ENCODE assay signal across 8 mouse cellular contexts in the genomic region with DNA sequence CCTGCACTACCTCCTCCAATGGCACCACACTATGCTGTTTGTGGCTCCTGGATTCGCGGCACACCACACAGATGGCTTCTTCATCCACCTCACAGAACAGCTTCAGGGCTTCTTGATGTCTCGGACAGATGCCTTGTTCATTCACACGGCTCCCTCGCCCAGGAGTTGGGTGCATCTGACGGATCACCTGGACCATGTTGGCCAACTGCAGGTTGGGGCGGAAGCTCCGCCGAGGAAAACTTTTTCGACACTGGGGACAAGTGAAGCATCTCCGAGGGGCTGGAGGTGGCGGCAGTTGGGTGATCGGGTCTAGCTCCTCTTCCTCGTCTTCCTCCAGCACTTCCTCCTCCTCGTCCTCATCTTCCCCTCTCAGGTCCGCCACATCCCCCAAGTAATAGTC. TPM values are rescaled to one million over a fixed set of nuclear protein-coding genes. Genes with fewer than 3 reads are reported as not detected.
DNase-seq lines count a peak whose midpoint lies in the region; ATAC-seq and TF ChIP-seq lines count a peak whose summit lies in the region.

No protein-coding gene starts in this region.

- TF ChIP-seq CTCF in ES-Bruce4 (IDR thresholded peaks at IDR 0.05; ENCODE audit: low read depth, low read length) = no peak

- H3K27ac ChIP-seq in heart, embryonic 11.5 days (ENCODE audit: low read depth, low read length) = no peak overlapping the region
- H3K27ac ChIP-seq in ES-Bruce4 (ENCODE audit: insufficient read depth, low read length) = no peak overlapping the region
- H3K27ac ChIP-seq in forebrain, embryonic 15.5 days (replicated peaks) = 0 out of 2 replicates have a peak overlapping the region, but pooled peaks have one; percentile 96
- no peak overlapping the region for H3K27ac ChIP-seq in liver, embryonic 16.5 days (ENCODE audit: low read length)

- intact Hi-C loops in heart, postnatal 10 days (cut with DNase I) = loop anchor here (1.0 kb wide), 1 partner anchor 15 kb away; no protein-coding TSS in a partner anchor

- no peak for DNase-seq in heart, postnatal 10 days
- no peak for DNase-seq in right cerebral cortex, postnatal 25 days
- no peak for DNase-seq in frontal cortex, postnatal 14 days (ENCODE audit: low spot score in 2 of 2)

- no peak for TF ChIP-seq EP300 in ES-Bruce4 (IDR thresholded peaks at IDR 0.05; ENCODE audit: insufficient read depth, low read depth, low read length)

- peaks cover 8% of the 10 kb centered on the region for H3K36me3 ChIP-seq in heart, embryonic 11.5 days (ENCODE audit: control insufficient read depth, insufficient read depth, low read length)
- peaks cover 28% of the 10 kb centered on the region for H3K36me3 ChIP-seq in ES-Bruce4 (ENCODE audit: control insufficient read depth, insufficient read depth, low read length, poor library complexity, severe bottlenecking)
- H3K36me3 ChIP-seq in forebrain, embryonic 15.5 days = peaks cover 17% of the 10 kb centered on the region
- peaks cover 8% of the 10 kb centered on the region for H3K36me3 ChIP-seq in liver, embryonic 16.5 days (ENCODE audit: control insufficient read depth, insufficient read depth)

- no peak for ATAC-seq in heart, embryonic 11.5 days (replicated peaks; ENCODE audit: insufficient number of reproducible peaks, low FRiP score, low TSS enrichment)
- ATAC-seq in forebrain, embryonic 15.5 days (replicated peaks) = no peak
- no peak for ATAC-seq in liver, embryonic 16.5 days (ENCODE audit: low read depth)
- no peak for ATAC-seq in CD4-positive, CD25-positive, alpha-beta regulatory T cell, adult 4 months

- no peaks in the 10 kb centered on the region for H3K27me3 ChIP-seq in heart, embryonic 11.5 days (ENCODE audit: control insufficient read depth, insufficient read depth, low read length)
- no peaks in the 10 kb centered on the region for H3K27me3 ChIP-seq in ES-Bruce4 (ENCODE audit: control insufficient read depth, insufficient read depth, low read length, poor library complexity, severe bottlenecking)
- no peaks in the 10 kb centered on the region for H3K27me3 ChIP-seq in forebrain, embryonic 15.5 days
- no peaks in the 10 kb centered on the region for H3K27me3 ChIP-seq in liver, embryonic 16.5 days (ENCODE audit: control insufficient read depth, insufficient read depth, low read depth, low read length)

- H3K9ac ChIP-seq in heart, embryonic 11.5 days (ENCODE audit: low read depth, low read length) = peak overlapping the region; percentile 90
- peak overlapping the region; percentile 35 for H3K9ac ChIP-seq in ES-Bruce4 (ENCODE audit: low read depth, poor library complexity, severe bottlenecking)
- peak overlapping the region; percentile 76; the same call in 1 of the 2 replicates for H3K9ac ChIP-seq in forebrain, embryonic 15.5 days (replicated peaks)
- H3K9ac ChIP-seq in liver, embryonic 16.5 days (ENCODE audit: low read depth, low read length) = peak overlapping the region; percentile 81; the same call in 1 of the 2 replicates

- H3K9me3 ChIP-seq in heart, embryonic 11.5 days (replicated peaks; ENCODE audit: control insufficient read depth, low read length) = no peaks in the 10 kb centered on the region
- H3K9me3 ChIP-seq in ES-Bruce4 (replicated peaks; ENCODE audit: control insufficient read depth, insufficient read depth, low read length, poor library complexity, severe bottlenecking) = no peaks in the 10 kb centered on the region
- no peaks in the 10 kb centered on the region for H3K9me3 ChIP-seq in forebrain, embryonic 15.5 days
- H3K9me3 ChIP-seq in liver, embryonic 16.5 days (replicated peaks; ENCODE audit: control insufficient read depth, low read length) = no peaks in the 10 kb centered on the region

- H3K4me3 ChIP-seq in heart, embryonic 11.5 days (ENCODE audit: low read depth, low read length) = peak overlapping the region; percentile 92
- H3K4me3 ChIP-seq in ES-Bruce4 (ENCODE audit: low read depth, low read length) = peak overlapping the region; percentile 98
- peak overlapping the region; percentile 83 for H3K4me3 ChIP-seq in forebrain, embryonic 15.5 days
- peak overlapping the region; percentile 90 for H3K4me3 ChIP-seq in liver, embryonic 16.5 days (ENCODE audit: low read depth, low read length)

- no peak for TF ChIP-seq POLR2A in ES-Bruce4 (IDR thresholded peaks at IDR 0.05; ENCODE audit: insufficient read depth, low read length)

- 73% methylated on average over 16 of the region's 16 CpGs for WGBS in heart, embryonic 11.5 days (ENCODE audit: insufficient replicate concordance)
- WGBS in forebrain, embryonic 15.5 days = 79% methylated on average over 16 of the region's 16 CpGs
- 54% methylated on average over 16 of the region's 16 CpGs for WGBS in liver, embryonic 16.5 days (ENCODE audit: insufficient replicate concordance)

- H3K4me2 ChIP-seq in heart, embryonic 11.5 days = peak overlapping the region; percentile 81
- peak overlapping the region; percentile 89 for H3K4me2 ChIP-seq in forebrain, embryonic 15.5 days (replicated peaks)
- peak overlapping the region; percentile 92 for H3K4me2 ChIP-seq in liver, embryonic 16.5 days (ENCODE audit: low read depth, low read length)

- H3K4me1 ChIP-seq in heart, embryonic 11.5 days (ENCODE audit: control insufficient read depth, insufficient read depth, low read length) = peaks cover 16% of the 10 kb centered on the region
- H3K4me1 ChIP-seq in ES-Bruce4 (ENCODE audit: control insufficient read depth, insufficient read depth, low read length) = no peaks in the 10 kb centered on the region
- peaks cover 37% of the 10 kb centered on the region for H3K4me1 ChIP-seq in forebrain, embryonic 15.5 days
- peaks cover 23% of the 10 kb centered on the region for H3K4me1 ChIP-seq in liver, embryonic 16.5 days (ENCODE audit: control insufficient read depth, low read depth, low read length)

RNA-seq across cellular contexts. Expression of a gene that starts 1.3 kb away (rescaled TPM):
- 3.3 and 3.7 TPM in 2 replicates for polyA plus RNA-seq in heart, embryonic 11.5 days (2014; fragmentation: Nextera tagmentation; extraction: Ambion mirVana)
- 10 to 100 TPM; 27.9 to 30.1 TPM for total RNA-seq in heart, postnatal 10 days (2021)
- 29.6 and 32.2 TPM in 2 replicates for polyA plus RNA-seq in ES-Bruce4 (2011; ENCODE audit: insufficient read depth, insufficient read length, low read depth, missing spikeins)
- polyA plus RNA-seq in forebrain, embryonic 15.5 days (2015; fragmentation: Nextera tagmentation; extraction: Ambion mirVana) = 6.0 and 6.3 TPM in 2 replicates
- 1.6 and 1.8 TPM in 2 replicates for polyA plus RNA-seq in liver, embryonic 16.5 days (2015; fragmentation: Nextera tagmentation; extraction: Ambion mirVana)
- 1 to 10 TPM; 2.0 to 3.7 TPM for polyA plus RNA-seq in CD4-positive, CD25-positive, alpha-beta regulatory T cell, adult 4 months (2017; shearing (Covaris generic))

RNA-seq across cellular contexts. Expression of a gene that starts 10.1 kb away (rescaled TPM):
- polyA plus RNA-seq in heart, embryonic 11.5 days (2014; fragmentation: Nextera tagmentation; extraction: Ambion mirVana) = 0.43 and 0.70 TPM in 2 replicates
- total RNA-seq in heart, postnatal 10 days (2021) = 10 to 100 TPM; 10.1 to 12.8 TPM
- 8.1 and 8.7 TPM in 2 replicates for polyA plus RNA-seq in ES-Bruce4 (2011; ENCODE audit: insufficient read depth, insufficient read length, low read depth, missing spikeins)
- polyA plus RNA-seq in forebrain, embryonic 15.5 days (2015; fragmentation: Nextera tagmentation; extraction: Ambion mirVana) = 1.4 and 1.7 TPM in 2 replicates
- polyA plus RNA-seq in liver, embryonic 16.5 days (2015; fragmentation: Nextera tagmentation; extraction: Ambion mirVana) = 0.11 and 0.14 TPM in 2 replicates
- polyA plus RNA-seq in CD4-positive, CD25-positive, alpha-beta regulatory T cell, adult 4 months (2017; shearing (Covaris generic)) = 1 to 10 TPM in 1 of 2 experiments, under 1 TPM in 1; 0.77 to 2.1 TPM

RNA-seq across cellular contexts. Expression of a gene that starts 10.6 kb away (rescaled TPM):
- polyA plus RNA-seq in heart, embryonic 11.5 days (2014; fragmentation: Nextera tagmentation; extraction: Ambion mirVana) = 2.9 and 4.0 TPM in 2 replicates
- total RNA-seq in heart, postnatal 10 days (2021) = 1 to 10 TPM; 2.9 to 5.0 TPM
- 88.5 and 95.4 TPM in 2 replicates for polyA plus RNA-seq in ES-Bruce4 (2011; ENCODE audit: insufficient read depth, insufficient read length, low read depth, missing spikeins)
- polyA plus RNA-seq in forebrain, embryonic 15.5 days (2015; fragmentation: Nextera tagmentation; extraction: Ambion mirVana) = 4.5 and 5.8 TPM in 2 replicates
- 0.22 and 0.40 TPM in 2 replicates for polyA plus RNA-seq in liver, embryonic 16.5 days (2015; fragmentation: Nextera tagmentation; extraction: Ambion mirVana)
- 1 to 10 TPM in 1 of 2 experiments, under 1 TPM in 1; 0.92 to 4.1 TPM for polyA plus RNA-seq in CD4-positive, CD25-positive, alpha-beta regulatory T cell, adult 4 months (2017; shearing (Covaris generic))

RNA-seq across cellular contexts. Expression of a gene that starts 15.7 kb away (rescaled TPM):
- 538 and 603 TPM in 2 replicates for polyA plus RNA-seq in heart, embryonic 11.5 days (2014; fragmentation: Nextera tagmentation; extraction: Ambion mirVana)
- total RNA-seq in heart, postnatal 10 days (2021) = 100 to 1,000 TPM; 530 to 563 TPM
- polyA plus RNA-seq in ES-Bruce4 (2011; ENCODE audit: insufficient read depth, insufficient read length, low read depth, missing spikeins) = 2,044 and 2,161 TPM in 2 replicates
- 475 and 481 TPM in 2 replicates for polyA plus RNA-seq in forebrain, embryonic 15.5 days (2015; fragmentation: Nextera tagmentation; extraction: Ambion mirVana)
- 395 and 402 TPM in 2 replicates for polyA plus RNA-seq in liver, embryonic 16.5 days (2015; fragmentation: Nextera tagmentation; extraction: Ambion mirVana)
- 1,000 to 10,000 TPM; 1,099 to 1,661 TPM for polyA plus RNA-seq in CD4-positive, CD25-positive, alpha-beta regulatory T cell, adult 4 months (2017; shearing (Covaris generic))

RNA-seq across cellular contexts. Expression of a gene that starts 55.6 kb away (rescaled TPM):
- polyA plus RNA-seq in heart, embryonic 11.5 days (2014; fragmentation: Nextera tagmentation; extraction: Ambion mirVana) = 4.9 and 5.9 TPM in 2 replicates
- total RNA-seq in heart, postnatal 10 days (2021) = 1 to 10 TPM; 6.5 to 9.5 TPM
- polyA plus RNA-seq in ES-Bruce4 (2011; ENCODE audit: insufficient read depth, insufficient read length, low read depth, missing spikeins) = 18.5 and 20.1 TPM in 2 replicates
- polyA plus RNA-seq in forebrain, embryonic 15.5 days (2015; fragmentation: Nextera tagmentation; extraction: Ambion mirVana) = 1.6 and 1.9 TPM in 2 replicates
- 18.9 and 20.6 TPM in 2 replicates for polyA plus RNA-seq in liver, embryonic 16.5 days (2015; fragmentation: Nextera tagmentation; extraction: Ambion mirVana)
- polyA plus RNA-seq in CD4-positive, CD25-positive, alpha-beta regulatory T cell, adult 4 months (2017; shearing (Covaris generic)) = 100 to 1,000 TPM; 189 to 229 TPM

Comparison
In these comparisons a context has a peak if more than half of its experiments do, and no peak if none do; other contexts are left out.
1. H3K9ac ChIP-seq: peak in every context shown above with its lines; median percentile 90 in heart, embryonic 11.5 days; 81 in liver, embryonic 16.5 days; 76 in forebrain, embryonic 15.5 days; 35 in ES-Bruce4.
2. RNA of a gene that starts 10.6 kb away (polyA plus RNA-seq): 88.5 to 95.4 TPM in ES-Bruce4; 4.5 to 5.8 TPM in forebrain, embryonic 15.5 days, 0.92 to 4.1 TPM in CD4-positive, CD25-positive, alpha-beta regulatory T cell, adult 4 months, 2.9 to 4.0 TPM in heart, embryonic 11.5 days and 0.22 to 0.40 TPM in liver, embryonic 16.5 days; every median in the first group is over 10 times any median in the second.
3. Peak in every context shown above with its lines, with median percentiles within 50 percentile points of each other: H3K4me2 ChIP-seq and H3K4me3 ChIP-seq.